Mouse (Mus musculus) splenic B cell, adult 2 months (primary cell): ENCODE data around the gene Sh3bp2.
"Not testable (repeated sequence)": the region's sequence is repeated elsewhere in the genome, so short reads cannot be mapped to it uniquely, and the experiment has no call there.

Experiments
- DNase-seq: peaks from one replicate; pipeline ENCODE4 v3.0.0-alpha.2; 2011; ENCODE audit warnings: low read depth, low spot score
- H3K27me3 ChIP-seq: 2 replicates; pipeline ENCODE4 v1.6.1; 2012; ENCODE audit warnings: mild to moderate bottlenecking, low read length, moderate library complexity, mixed read lengths; ENCODE audit not compliant: control insufficient read depth, poor library complexity, insufficient read depth, severe bottlenecking
- H3K36me3 ChIP-seq: 2 replicates; pipeline ENCODE4 v1.6.1; 2012; ENCODE audit warnings: mild to moderate bottlenecking, low read length, moderate library complexity, mixed read lengths; ENCODE audit not compliant: control insufficient read depth, poor library complexity, insufficient read depth, severe bottlenecking

The Sh3bp2 gene

GRCm38 (mm10) chr5:34572568-34572967 is 46.9 kb downstream of the Sh3bp2 start:
- H3K27me3 ChIP-seq, H3K36me3 ChIP-seq, DNase-seq: not testable (repeated sequence)

DNA sequence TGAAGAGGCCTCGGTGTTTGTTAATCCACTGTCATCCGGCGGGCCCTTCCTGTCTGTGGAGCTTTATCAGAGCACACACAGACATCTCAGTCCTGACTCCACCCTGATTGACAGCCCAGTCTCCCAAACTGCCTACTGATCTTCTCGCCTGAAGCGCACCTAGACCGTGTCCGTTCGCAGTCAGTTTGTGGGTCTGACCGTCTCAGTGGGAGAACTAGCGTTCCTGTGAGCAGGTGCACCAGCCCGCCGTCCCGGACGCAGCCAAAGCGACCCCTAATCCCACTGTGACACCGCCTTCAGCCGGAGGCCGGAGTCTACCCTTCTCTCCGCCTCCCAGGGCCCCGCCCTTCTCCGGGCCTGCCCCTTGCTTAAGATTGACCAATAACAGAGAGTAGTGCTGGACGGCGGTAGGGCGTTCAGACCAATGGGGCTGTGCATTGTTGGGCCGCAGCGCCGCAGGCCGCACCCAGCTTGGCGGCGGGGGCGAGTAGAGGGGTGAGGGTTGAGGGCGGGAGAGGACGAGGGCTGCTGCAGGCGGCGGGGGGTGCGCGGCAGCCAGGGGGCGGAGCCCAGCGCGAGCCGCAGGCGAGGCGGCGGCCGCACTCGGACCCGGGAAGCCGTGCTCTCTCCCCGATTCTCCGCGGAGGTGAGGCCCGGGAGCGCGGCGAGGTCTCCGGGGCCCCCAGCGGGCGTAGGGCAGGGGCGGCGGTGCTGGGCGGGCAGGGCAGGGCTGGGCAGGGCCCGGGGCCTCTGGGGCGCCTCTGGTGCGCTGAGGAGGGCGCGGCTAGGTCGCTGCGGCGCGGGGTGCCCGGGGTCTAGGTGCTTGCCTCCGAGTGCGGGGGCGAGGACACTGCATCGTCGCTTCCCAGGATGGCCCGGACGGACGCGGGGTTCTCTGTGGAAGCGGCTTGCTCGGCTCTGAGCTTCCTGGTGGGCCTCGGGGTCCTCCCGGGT is 47.9 kb downstream of the Sh3bp2 start, which contains the start of gene Add1:
Gene Add1 (plus strand): TSS at position 397 of the 954 bp plus-strand sequence.
- H3K27me3 ChIP-seq, result no peaks in the 10 kb centered on the region
- DNase-seq, result peak; percentile 98
- no peaks in the 10 kb centered on the region for H3K36me3 ChIP-seq

- peak; percentile 69 for DNase-seq
- Histone ChIP-seq H3K27me3 (no peaks in the 10 kb centered on the region), H3K36me3 (no peaks in the 10 kb centered on the region)
These were observed 49.1 kb downstream of the Sh3bp2 start for GRCm38 (mm10) chr5:34574721-34575120.

- no peaks in the 10 kb centered on the region for H3K27me3 ChIP-seq
- H3K36me3 ChIP-seq, result no peaks in the 10 kb centered on the region
- DNase-seq, result no peak
These were observed 50.6 kb downstream of the Sh3bp2 start for GRCm38 (mm10) chr5:34576286-34576685.

- Histone ChIP-seq H3K36me3 (no peaks in the 10 kb centered on the region), H3K27me3 (no peaks in the 10 kb centered on the region)
- DNase-seq, result no peak
These were observed 52.5 kb downstream of the Sh3bp2 start for GRCm38 (mm10) chr5:34578038-34578655.

DNA sequence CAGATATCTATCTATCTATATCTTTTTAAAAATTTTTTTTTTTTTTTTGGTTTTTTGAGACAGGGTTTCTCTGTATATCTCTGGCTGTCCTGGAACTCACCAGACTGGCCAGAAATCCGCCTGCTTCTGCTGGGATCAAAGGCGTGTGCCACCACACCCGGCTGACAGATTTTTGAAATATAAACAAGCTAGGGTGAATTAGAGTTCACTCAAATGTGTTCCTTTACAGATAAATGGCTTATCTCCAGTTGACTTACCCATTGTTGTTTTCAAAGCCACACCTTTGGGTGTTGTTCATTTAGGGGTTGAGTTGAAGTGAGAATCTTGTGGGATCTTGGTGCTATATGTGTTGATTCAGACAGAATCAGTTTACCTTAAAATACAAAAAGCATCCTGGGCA is 53.7 kb downstream of the Sh3bp2 start:
- DNase-seq, result no peak
- H3K36me3 ChIP-seq, result no peaks in the 10 kb centered on the region
- no peaks in the 10 kb centered on the region for H3K27me3 ChIP-seq

GRCm38 (mm10) chr5:34581671-34582313 is 56.2 kb downstream of the Sh3bp2 start:
- DNase-seq, H3K27me3 ChIP-seq, H3K36me3 ChIP-seq: not testable (repeated sequence)

GRCm38 (mm10) chr5:34582314-34582675 is 56.7 kb downstream of the Sh3bp2 start:
- no peak for DNase-seq
- H3K36me3 ChIP-seq, result no peaks in the 10 kb centered on the region
- no peaks in the 10 kb centered on the region for H3K27me3 ChIP-seq

DNA sequence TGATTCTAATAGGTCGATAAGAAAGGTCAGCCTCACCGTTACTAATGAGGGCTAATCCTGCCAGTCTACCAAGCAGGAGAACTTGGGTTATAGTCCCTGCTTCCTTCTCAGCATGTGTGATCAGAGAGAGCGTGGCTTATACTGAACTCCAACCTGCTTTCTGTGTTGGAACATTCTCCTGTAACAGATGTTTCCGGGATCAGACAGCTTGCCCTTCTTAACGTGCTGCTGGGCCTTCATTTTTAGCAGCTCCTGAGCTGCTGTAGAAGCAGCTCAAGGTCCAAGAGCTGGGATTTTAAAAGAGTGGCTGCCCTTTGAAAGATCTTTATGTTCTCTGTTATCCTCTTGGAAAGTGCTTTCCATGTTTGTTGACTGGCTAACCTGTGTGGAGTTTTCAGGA is 59.6 kb downstream of the Sh3bp2 start:
- H3K36me3 ChIP-seq, result no peaks in the 10 kb centered on the region
- no peak for DNase-seq
- H3K27me3 ChIP-seq, result no peaks in the 10 kb centered on the region; the same call in 1 of the 2 replicates

- Histone ChIP-seq H3K27me3 (no peaks in the 10 kb centered on the region; the same call in 1 of the 2 replicates), H3K36me3 (0 out of 2 replicates have a peak, but pooled peaks cover 1% of the 10 kb centered on the region)
- DNase-seq, result no peak
These were observed 62.2 kb downstream of the Sh3bp2 start for GRCm38 (mm10) chr5:34587881-34588280.

DNA sequence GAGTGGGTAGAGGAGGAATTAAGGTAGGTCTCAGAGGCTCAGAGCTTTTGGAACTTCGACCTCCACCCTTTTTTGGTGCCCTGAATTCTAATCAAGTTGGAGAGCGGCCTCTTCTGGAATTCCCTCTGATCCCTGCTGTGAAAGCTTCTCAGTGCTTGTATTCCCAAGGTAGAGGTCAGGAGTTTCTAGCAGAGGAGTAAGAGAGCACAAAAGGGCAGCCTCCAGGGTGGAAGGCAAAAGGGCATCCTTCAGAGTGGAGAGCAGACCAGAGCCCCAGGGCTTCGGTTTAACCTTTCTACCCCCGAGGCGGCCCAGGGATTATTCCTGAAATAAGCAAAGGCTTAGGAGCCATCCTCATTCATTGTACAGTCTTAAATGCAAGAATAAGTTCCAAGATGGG is 64.4 kb downstream of the Sh3bp2 start:
- DNase-seq, result no peak
- Histone ChIP-seq H3K27me3 (no peaks in the 10 kb centered on the region; the same call in 1 of the 2 replicates), H3K36me3 (peaks cover 3% of the 10 kb centered on the region; the same call in 1 of the 2 replicates)

DNA sequence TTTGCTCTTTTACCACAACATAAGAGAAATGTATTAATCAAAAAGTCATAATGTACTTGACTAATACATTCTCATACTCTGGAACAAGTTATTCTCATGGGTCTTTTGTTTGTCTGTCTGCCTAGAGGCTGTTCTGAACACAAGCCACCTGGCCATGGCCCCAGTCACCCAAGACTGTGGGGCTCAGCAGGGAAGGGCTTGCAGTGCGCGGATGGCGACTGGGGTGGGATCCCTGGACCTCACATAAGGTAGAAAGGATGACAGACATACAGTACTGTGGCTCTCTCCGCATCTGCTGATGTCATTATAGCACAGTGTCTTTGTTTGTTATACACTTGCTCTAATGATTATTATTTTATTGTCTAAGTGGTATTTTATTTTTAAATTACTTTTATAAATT is 65.1 kb downstream of the Sh3bp2 start:
- Histone ChIP-seq H3K27me3 (no peaks in the 10 kb centered on the region; the same call in 1 of the 2 replicates), H3K36me3 (peaks cover 3% of the 10 kb centered on the region; the same call in 1 of the 2 replicates)
- DNase-seq, result no peak

- no peak for DNase-seq
These were observed 65.9 kb downstream of the Sh3bp2 start for GRCm38 (mm10) chr5:34591388-34592004.

DNA sequence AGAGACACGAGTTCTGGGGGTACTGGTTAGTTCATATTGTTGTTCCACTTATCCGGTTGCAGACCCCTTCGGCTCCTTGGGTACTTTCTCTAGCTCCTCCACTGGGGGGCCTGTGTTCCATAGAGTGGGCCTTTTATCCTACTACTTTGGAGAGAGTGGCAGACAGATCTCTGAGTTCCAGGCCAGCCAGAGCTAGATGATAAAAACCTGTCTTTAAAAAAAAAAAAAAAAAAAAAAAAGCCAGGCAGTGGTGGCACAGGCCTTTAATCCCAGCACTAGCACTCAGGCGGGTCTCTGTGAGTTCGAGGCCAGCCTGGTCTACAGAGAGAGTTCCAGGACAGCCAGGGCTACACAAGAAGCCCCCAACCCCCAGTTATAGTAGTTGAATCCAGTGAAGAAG is 66.6 kb downstream of the Sh3bp2 start:
- H3K27me3 ChIP-seq, H3K36me3 ChIP-seq, DNase-seq: not testable (repeated sequence)

More at GRCm38 (mm10) chr5:34591388-34592004, 65.9 kb downstream of the Sh3bp2 start:
- H3K36me3 ChIP-seq, result peaks cover 3% of the 10 kb centered on the region; the same call in 1 of the 2 replicates
- H3K27me3 ChIP-seq, result no peaks in the 10 kb centered on the region; the same call in 1 of the 2 replicates
